Mouse (Mus musculus) lung, postnatal 0 days (tissue): ENCODE measurements at regions not wholly inside any gene's neighbourhood (a gene's known extent, or its start where the extent isn't known, plus 50 kb on each side); places are given as distances from the start of the nearest gene placed in this dataset.

Experiments used
- CTCF ChIP-seq: IDR thresholded peaks from 2 replicates; pipeline ENCODE4 v1.5.1; 2016; ENCODE audit warnings: antibody characterized with exemption, mild to moderate bottlenecking
- EP300 ChIP-seq: IDR thresholded peaks from 2 replicates; pipeline ENCODE4 v1.6.1; 2016; ENCODE audit warnings: antibody characterized with exemption, mild to moderate bottlenecking, control low read depth

DNA sequence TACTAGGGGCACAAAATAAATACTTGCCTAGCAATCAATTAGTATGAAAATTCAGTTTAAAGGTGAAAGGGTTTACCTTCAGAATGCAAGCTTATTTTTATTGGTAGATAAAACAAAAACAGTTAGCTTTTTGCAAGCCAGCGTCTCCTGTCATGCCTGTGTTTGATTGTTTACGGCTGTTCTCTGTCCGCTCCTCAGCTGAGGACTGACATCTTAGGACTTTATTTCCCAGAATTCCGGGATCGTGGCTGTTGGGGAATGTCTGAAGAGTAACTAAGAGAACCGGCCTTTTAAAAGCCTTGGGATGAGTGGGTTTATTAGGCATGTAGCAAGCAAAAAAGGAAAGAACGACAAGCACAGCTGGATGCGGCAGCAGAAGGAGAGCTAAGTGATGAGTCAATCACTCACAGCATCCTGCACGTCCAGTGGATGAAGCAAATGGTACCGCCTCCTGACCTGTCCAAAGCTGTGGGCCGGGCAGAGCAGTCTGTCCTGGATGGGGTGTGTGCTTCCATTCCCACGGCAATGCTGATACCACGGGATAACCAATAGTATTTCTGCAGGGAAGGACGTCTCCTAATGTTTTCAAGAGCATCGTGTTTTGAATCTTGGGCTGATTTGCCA lies 990.9 kb downstream of the Adgrl2 start:
- TF ChIP-seq CTCF, result no peak
- no peak for TF ChIP-seq EP300
